Mouse (Mus musculus) right cerebral cortex, postnatal 14 days (tissue): ENCODE measurements around the gene Brd2.

Experiments used
- DNase-seq: peaks from one replicate; pipeline ENCODE4 v3.0.0; 2022

Gene Brd2

GRCm38 (mm10) chr17:34079002-34079401 is 43.4 kb downstream of the Brd2 start:
- no peak for DNase-seq

DNA sequence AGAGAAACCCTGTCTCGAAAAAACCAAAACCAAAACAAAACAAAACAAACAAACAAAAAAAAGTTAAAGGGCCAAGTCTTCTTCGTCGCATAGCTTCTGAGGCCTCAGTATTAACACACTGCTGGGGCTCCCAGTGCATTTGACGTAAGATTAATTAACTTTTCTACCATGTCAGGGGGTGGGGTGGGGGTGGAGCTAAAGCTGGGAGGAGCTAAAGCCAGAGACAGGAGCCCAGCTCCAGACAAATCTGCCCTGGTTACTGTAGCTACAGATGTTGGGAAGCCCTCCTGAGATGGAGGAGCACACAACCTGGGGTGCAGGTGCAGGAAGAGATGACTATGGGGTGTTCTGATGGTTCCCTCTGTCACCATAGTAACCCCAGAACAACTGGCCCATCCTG is 44.3 kb downstream of the Brd2 start:
- DNase-seq: no peak

- DNase-seq: peak; percentile 80
These were observed 44.9 kb downstream of the Brd2 start for GRCm38 (mm10) chr17:34077549-34077948.

- DNase-seq: peak; percentile 81
These were observed 47.2 kb downstream of the Brd2 start for GRCm38 (mm10) chr17:34075271-34075670.

- no peak for DNase-seq
These were observed 50.3 kb downstream of the Brd2 start for GRCm38 (mm10) chr17:34072091-34072490.

GRCm38 (mm10) chr17:34068864-34069263 is 53.6 kb downstream of the Brd2 start:
- no peak for DNase-seq
